Mouse (Mus musculus) intestine, embryonic 14.5 days (tissue): Measurements from ENCODE around the gene Nap1l4. TPM values are rescaled to one million over a fixed set of nuclear protein-coding genes. Genes with fewer than 3 reads are reported as not detected.

Source experiments
- ATAC-seq: fragments of 200-750 bp; cut with Nextera tagmentation; replicated peaks from 2 replicates; pipeline ENCODE4 v1.8.0; 2017; ENCODE audit warnings: low read depth, moderate number of reproducible peaks, moderate TSS enrichment, moderate library complexity; ENCODE audit not compliant: low FRiP score, low TSS enrichment
- DNase-seq: peaks from one replicate; pipeline ENCODE4 v3.0.0-alpha.2; 2018; ENCODE audit warnings: low spot score
- H3K27ac ChIP-seq: fragments of 300-500 bp; sonication (generic); 2 replicates; pipeline ENCODE4 v1.5.1; 2014; ENCODE audit warnings: low read depth, mild to moderate bottlenecking, control low read depth
- H3K27me3 ChIP-seq: fragments of 300-500 bp; sonication (generic); replicated peaks from 2 replicates; pipeline ENCODE4 v1.6.1; 2014; ENCODE audit warnings: low read length, control low read depth; ENCODE audit not compliant: control insufficient read depth, insufficient read depth
- H3K36me3 ChIP-seq: fragments of 300-500 bp; sonication (generic); 2 replicates; pipeline ENCODE4 v1.6.1; 2014; ENCODE audit warnings: low read length, control low read depth; ENCODE audit not compliant: control insufficient read depth, insufficient read depth
- H3K4me1 ChIP-seq: fragments of 300-500 bp; sonication (generic); replicated peaks from 2 replicates; pipeline ENCODE4 v1.6.1; 2014; ENCODE audit warnings: low read length, control low read depth, mixed read lengths; ENCODE audit not compliant: control insufficient read depth, insufficient read depth
- H3K4me2 ChIP-seq: fragments of 300-500 bp; sonication (generic); 2 replicates; pipeline ENCODE4 v1.6.1; 2014; ENCODE audit warnings: low read length
- H3K4me3 ChIP-seq: fragments of 300-500 bp; sonication (generic); 2 replicates; pipeline ENCODE4 v1.5.1; 2014; ENCODE audit warnings: low read depth, low read length, control low read depth, mixed read lengths
- H3K9ac ChIP-seq: fragments of 300-500 bp; sonication (generic); 2 replicates; pipeline ENCODE4 v1.6.1; 2014; ENCODE audit warnings: mild to moderate bottlenecking, low read length
- H3K9me3 ChIP-seq: fragments of 300-500 bp; sonication (generic); 2 replicates; pipeline ENCODE4 v1.6.1; 2016; ENCODE audit warnings: low read length, control low read depth; ENCODE audit not compliant: control insufficient read depth
- WGBS: fragments of 180-500 bp; shearing (Covaris S2); extraction: QIAGEN DNeasy Blood & Tissue Kit; methylation state at CpG from one replicate; pipeline ENCODE4 v1.1.7; 2014; 5-methylcytosine and 5-hydroxymethylcytosine counted together
- polyA plus RNA-seq: library from polyadenylated mRNA; unstranded; fragments of >200 nt; fragmentation: Nextera tagmentation; extraction: Ambion mirVana; gene quantifications from 2 replicates; pipeline ENCODE4 v1.2.1, GENCODE M21; 2014

Nap1l4 gene
- polyA plus RNA-seq, 1 experiment from 2014 or later: 112 TPM

DNA sequence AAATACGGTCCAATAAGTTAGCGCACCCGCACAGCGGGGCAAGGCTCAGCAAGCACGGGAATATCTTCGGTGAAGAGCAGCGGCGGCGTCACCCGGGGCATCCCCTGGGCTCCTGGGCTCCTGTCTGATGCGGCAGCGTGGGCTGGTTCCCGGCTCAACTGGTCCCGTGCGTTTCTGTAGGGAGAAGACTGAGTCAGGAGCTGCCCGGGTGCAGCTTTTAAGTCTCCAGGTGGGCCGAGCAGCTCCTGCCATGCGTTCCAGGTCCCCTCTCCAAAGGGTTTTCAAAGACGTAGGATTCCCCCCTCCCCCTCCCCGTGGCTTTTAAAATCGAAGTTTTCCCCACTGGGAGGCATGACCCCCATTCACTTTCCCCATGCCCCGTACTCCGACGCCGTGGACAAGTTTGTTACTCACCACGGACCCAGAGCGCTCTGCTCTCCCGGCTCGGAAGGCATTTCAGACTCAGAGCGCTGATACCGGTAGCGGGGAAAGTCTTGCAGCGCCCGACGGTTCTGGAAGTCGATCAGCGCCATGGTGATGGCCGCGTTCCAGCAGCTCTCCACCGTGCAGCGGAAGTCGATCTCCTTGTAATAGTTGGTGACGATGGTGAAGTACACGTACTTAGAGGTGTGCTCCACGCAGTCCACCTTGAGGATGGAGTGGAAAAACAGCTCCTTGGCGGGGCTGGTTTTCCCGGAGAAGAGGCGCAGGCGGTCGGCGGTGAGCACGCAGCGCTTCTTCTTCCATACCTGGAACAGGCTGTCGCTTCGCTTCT lies 47.1 kb downstream of the Nap1l4 start:
- no peaks in the 10 kb centered on the region for H3K9me3 ChIP-seq
- WGBS: 2% methylated on average over 55 of the region's 55 CpGs
- peak overlapping the region; percentile 40 for H3K4me3 ChIP-seq
- H3K27me3 ChIP-seq: peaks cover 46% of the 10 kb centered on the region
- no peak overlapping the region for H3K27ac ChIP-seq
- peak overlapping the region; percentile 80 for H3K4me2 ChIP-seq
- DNase-seq: peak; percentile 81
- H3K36me3 ChIP-seq: no peaks in the 10 kb centered on the region
- no peak; the same call in 1 of the 2 replicates for ATAC-seq
- H3K4me1 ChIP-seq: peaks cover 5% of the 10 kb centered on the region
- H3K9ac ChIP-seq: peak overlapping the region; percentile 27; the same call in 1 of the 2 replicates

DNA sequence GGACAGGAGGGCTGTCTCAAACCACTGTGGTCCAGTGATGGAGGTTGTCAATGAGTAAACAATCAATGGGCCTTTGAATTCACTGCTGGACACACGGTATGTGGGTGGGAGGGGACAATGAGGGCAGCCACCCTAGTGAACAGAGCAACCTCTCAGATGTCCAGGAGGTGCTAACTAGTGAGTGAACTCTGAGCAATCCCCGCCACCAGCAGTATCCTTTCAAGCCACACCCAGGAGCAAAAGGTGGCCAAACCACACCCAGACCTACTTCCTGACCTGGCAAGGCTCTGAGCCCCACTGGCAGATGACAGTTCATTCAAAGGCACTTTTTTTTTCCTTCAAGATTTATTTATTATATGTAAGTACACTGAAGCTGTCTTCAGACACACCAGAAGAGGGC lies 48.0 kb downstream of the Nap1l4 start:
- DNase-seq (no peak), ATAC-seq (no peak)
- Histone ChIP-seq H3K27me3 (peaks cover 46% of the 10 kb centered on the region), H3K36me3 (no peaks in the 10 kb centered on the region), H3K27ac (no peak overlapping the region), H3K4me1 (peaks cover 5% of the 10 kb centered on the region), H3K9me3 (no peaks in the 10 kb centered on the region), H3K9ac (no peak overlapping the region), H3K4me3 (no peak overlapping the region), H3K4me2 (no peak overlapping the region)
- WGBS: 37% methylated on average over 2 of the region's 2 CpGs

DNA sequence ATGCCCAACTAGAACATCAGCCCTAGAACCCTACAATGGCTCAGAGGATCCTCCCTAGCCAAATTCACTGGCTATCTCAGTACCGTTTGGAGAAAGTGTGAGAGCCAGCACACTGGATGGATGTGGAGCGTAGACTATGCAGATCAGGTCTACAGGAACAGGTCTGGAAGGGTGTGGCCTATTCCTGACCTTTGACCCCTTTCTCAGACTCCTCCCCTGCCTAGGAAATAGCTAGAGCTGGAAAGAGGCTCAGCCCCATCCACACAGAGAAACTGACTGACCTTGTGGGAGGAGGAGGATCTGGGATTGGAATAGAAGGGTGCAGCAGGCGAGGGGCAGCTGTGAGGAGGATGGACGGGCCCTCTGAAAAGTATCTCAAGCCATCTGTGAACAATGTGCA lies 50.3 kb downstream of the Nap1l4 start:
- H3K9ac ChIP-seq: no peak overlapping the region
- ATAC-seq (no peak), DNase-seq (no peak)
- H3K4me1 ChIP-seq: peaks cover 5% of the 10 kb centered on the region
- 89% methylated on average over 4 of the region's 4 CpGs for WGBS
- no peak overlapping the region for H3K27ac ChIP-seq
- no peak overlapping the region for H3K4me3 ChIP-seq
- H3K4me2 ChIP-seq: no peak overlapping the region
- H3K36me3 ChIP-seq: no peaks in the 10 kb centered on the region
- H3K27me3 ChIP-seq: peaks cover 33% of the 10 kb centered on the region
- no peaks in the 10 kb centered on the region for H3K9me3 ChIP-seq

DNA sequence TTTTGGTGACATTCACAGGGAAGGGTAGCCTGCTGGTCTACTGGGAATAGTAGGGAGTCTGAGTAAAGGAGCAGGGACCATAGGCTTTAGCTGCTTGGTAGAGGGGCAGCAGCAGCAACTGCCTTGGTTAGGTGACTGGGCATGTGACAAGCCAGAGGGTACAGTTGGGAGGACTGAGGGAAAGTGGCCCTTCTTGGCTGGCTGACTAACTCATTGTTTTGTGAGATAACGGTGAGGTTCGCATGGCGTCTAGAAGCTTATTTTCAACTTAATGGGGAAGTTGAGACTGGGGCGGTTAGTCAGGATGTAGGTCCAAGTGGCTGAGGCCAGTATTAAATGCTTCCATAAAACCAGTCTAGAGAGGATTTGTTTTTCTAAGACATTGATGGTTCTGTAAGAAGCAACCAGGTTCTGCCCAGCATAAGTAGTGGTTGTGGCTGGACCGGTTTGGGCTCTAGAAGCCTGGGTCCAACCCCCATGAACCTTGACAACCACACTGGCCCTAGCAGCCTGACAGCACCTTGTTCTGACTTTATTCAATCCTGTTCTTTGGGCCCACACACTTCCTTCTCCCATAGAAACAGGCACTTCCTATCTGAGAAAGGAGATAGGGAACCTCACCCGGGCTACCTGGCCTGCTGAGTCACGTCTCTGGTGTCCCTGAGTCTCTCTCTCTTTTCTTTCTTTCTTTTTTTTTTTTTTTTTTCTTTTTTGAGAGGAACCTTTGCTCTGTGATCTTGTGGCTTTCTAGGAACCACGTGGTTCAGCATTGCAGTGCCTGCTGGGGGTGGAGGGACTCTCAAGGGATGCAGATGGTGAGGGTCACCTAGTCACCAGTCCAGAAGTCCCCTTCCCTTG lies 53.6 kb downstream of the Nap1l4 start:
- Histone ChIP-seq H3K4me2 (no peak overlapping the region), H3K27ac (no peak overlapping the region), H3K4me3 (no peak overlapping the region), H3K9ac (no peak overlapping the region), H3K27me3 (peaks cover 4% of the 10 kb centered on the region), H3K9me3 (no peaks in the 10 kb centered on the region), H3K36me3 (no peaks in the 10 kb centered on the region), H3K4me1 (no peaks in the 10 kb centered on the region)
- no peak for DNase-seq
- WGBS: 71% methylated on average over 8 of the region's 8 CpGs
- ATAC-seq: no peak

DNA sequence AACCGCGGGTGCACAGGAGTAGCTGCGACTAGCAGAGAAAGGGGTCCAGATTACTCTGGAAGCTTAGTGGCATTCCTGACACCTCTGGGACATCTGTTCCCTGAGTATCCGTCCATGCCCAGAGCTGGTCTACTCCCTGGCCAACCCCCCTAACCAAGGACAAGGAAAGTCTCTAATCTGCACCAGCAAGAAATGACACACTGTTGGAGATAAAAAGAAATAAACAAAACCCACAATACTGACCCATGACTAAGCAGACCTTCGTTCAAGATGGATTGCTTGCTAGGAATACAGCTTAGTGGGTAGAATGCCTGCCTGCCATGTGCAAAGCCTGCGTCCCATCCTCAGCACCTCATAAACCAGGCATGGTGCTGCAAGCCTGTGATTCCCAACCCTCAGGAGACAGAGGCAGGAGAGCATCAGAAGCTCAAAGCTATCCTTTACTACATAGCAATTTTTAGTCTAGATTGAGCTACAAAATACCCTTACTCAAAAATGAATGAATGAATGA lies 55.2 kb downstream of the Nap1l4 start:
- H3K4me1 ChIP-seq: no peaks in the 10 kb centered on the region
- DNase-seq: no peak
- no peak overlapping the region for H3K4me2 ChIP-seq
- no peak overlapping the region for H3K9ac ChIP-seq
- no peak overlapping the region for H3K27ac ChIP-seq
- H3K27me3 ChIP-seq: no peaks in the 10 kb centered on the region
- ATAC-seq: no peak
- WGBS: 77% methylated on average over 6 of the region's 6 CpGs
- no peaks in the 10 kb centered on the region for H3K36me3 ChIP-seq
- H3K4me3 ChIP-seq: no peak overlapping the region
- no peaks in the 10 kb centered on the region for H3K9me3 ChIP-seq

DNA sequence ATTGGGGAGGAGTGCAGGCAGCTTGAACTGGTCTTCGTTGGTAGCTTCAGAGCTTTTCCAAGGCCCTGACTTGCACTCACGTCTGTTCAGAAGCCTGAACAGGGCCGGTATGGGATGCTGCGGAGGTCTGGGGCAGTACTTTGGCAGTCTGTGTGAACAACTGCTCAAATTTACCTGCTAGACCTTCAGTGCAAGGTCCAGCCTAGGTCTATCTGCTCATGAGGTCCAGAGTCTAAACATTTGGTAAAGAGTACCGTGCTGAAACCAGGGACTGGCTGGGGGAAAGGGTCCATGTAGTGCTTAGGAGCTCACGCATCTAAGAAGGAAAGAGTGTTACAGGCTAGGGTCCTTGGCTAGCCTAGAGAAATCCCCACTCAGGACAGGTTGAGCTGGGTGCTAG lies 59.2 kb downstream of the Nap1l4 start:
- DNase-seq: no peak
- Histone ChIP-seq H3K4me3 (no peak overlapping the region), H3K4me1 (no peaks in the 10 kb centered on the region), H3K4me2 (no peak overlapping the region), H3K9me3 (no peaks in the 10 kb centered on the region), H3K27ac (no peak overlapping the region), H3K27me3 (no peaks in the 10 kb centered on the region), H3K36me3 (no peaks in the 10 kb centered on the region), H3K9ac (no peak overlapping the region)
- WGBS: 82% methylated on average over 6 of the region's 6 CpGs
- ATAC-seq: no peak

DNA sequence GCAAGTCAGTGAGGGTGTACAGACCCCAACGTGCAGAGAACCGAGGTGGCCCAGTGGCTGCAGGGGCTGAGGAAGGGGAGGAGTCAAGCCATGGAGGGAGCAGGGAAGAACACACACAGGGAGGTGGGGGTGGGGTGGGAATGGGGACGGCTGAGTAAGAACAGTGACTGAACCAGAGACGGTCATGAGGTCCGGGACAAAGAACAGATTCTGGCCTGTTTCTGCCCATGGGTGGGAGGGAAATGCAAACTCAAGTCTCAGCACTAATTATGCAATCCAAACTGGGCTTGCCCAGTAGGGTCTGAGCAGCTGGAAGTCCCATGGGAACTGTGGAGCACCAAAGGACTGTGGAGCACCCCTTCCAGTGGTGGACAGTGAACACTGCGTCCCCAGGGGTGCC lies 66.4 kb downstream of the Nap1l4 start:
- Histone ChIP-seq H3K4me3 (no peak overlapping the region), H3K9ac (no peak overlapping the region), H3K27me3 (no peaks in the 10 kb centered on the region), H3K4me2 (no peak overlapping the region), H3K36me3 (no peaks in the 10 kb centered on the region), H3K4me1 (0 out of 2 replicates have a peak, but pooled peaks cover 7% of the 10 kb centered on the region), H3K9me3 (no peaks in the 10 kb centered on the region), H3K27ac (no peak overlapping the region)
- no peak; the same call in 1 of the 2 replicates for ATAC-seq
- DNase-seq: no peak
- 8% methylated on average over 6 of the region's 6 CpGs for WGBS

DNA sequence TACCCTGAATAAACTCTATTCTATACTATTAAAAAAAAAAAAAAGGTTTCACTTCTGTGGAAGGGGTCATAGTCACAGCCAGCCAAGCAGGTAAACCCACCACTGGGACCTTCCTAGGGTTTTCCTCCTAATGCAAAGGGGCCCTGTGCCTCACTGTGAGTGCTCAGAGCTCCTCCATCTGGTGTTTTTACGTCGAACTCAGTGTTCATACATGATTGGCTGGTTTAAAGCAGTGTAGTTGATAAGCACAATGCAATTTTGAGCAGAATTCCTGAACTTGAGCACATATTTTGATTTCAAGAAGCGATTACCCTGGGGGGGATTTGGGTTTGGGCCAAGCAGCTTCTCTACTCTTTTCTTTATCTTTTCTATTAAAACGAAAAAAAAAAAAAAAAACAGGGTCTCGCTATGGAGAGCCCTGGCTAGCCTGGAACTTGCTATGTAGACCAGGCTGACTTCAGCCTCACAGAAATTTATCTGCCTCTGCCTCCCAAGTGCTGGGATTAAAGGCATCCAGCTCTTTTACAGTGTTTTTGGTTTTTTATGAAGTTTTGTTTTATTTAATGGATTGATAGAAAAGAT lies 67.0 kb downstream of the Nap1l4 start:
- Histone ChIP-seq H3K9me3 (no peaks in the 10 kb centered on the region), H3K27me3 (no peaks in the 10 kb centered on the region), H3K9ac (no peak overlapping the region), H3K4me3 (no peak overlapping the region), H3K27ac (no peak overlapping the region), H3K4me1 (0 out of 2 replicates have a peak, but pooled peaks cover 7% of the 10 kb centered on the region), H3K36me3 (no peaks in the 10 kb centered on the region), H3K4me2 (no peak overlapping the region)
- DNase-seq (no peak), ATAC-seq (no peak)
- 51% methylated on average over 5 of the region's 5 CpGs for WGBS
